Mouse (Mus musculus) thymus, postnatal 0 days (tissue): ENCODE data around the gene Spock2. TPM values are rescaled to one million over a fixed set of nuclear protein-coding genes. Genes with fewer than 3 reads are reported as not detected.

ENCODE experiments used
- microRNA-seq: library from miRNA; unstranded; fragments of <30 nt; microRNA quantifications from one replicate; pipeline ENCODE4, GENCODE M21; 2016; ENCODE audit warnings: borderline number of aligned reads
- polyA plus RNA-seq: library from polyadenylated mRNA; unstranded; fragments of >200 nt; fragmentation: Nextera tagmentation; extraction: Ambion mirVana; gene quantifications from 2 replicates; pipeline ENCODE4 v1.2.1, GENCODE M21; 2015

Spock2 gene
- polyA plus RNA-seq, 1 experiment from 2014 or later, result 7.9 TPM

Small RNA genes lying within 50 kb of the gene (microRNA-seq; reads per million reads assigned to microRNA genes)
- gene Mir6906, result not detected

Other genes starting within 250 kb of the Spock2 start
- 13.5 and 14.6 TPM in 2 replicates for gene Dnajb12, start 226.7 kb upstream of the Spock2 start, polyA plus RNA-seq
- gene Ddit4, start 154.4 kb upstream of the Spock2 start, polyA plus RNA-seq, result 50.6 and 54.7 TPM in 2 replicates
- 38.5 and 43.2 TPM in 2 replicates for gene Ascc1, start 103.4 kb upstream of the Spock2 start, polyA plus RNA-seq
- gene Anapc16, start 103.1 kb upstream of the Spock2 start, polyA plus RNA-seq, result 139 and 168 TPM in 2 replicates
- 0.30 and 0.38 TPM in 2 replicates for gene Chst3, start 113.0 kb downstream of the Spock2 start, polyA plus RNA-seq
- gene Psap, start 171.4 kb downstream of the Spock2 start, polyA plus RNA-seq, result 203 and 207 TPM in 2 replicates
- gene Vsir, start 240.6 kb downstream of the Spock2 start, polyA plus RNA-seq, result 14.0 and 15.2 TPM in 2 replicates